8 mouse cellular contexts compared by ENCODE assay signal in genomic region chr13:46162025-46162374, GRCm38 (mm10).
DNase-seq lines count a peak whose midpoint lies in the region; ATAC-seq and TF ChIP-seq lines count a peak whose summit lies in the region.

No protein-coding gene starts in this region.

- WGBS in cerebellum, adult 2 months, result under 1% methylated on average over 10 of the region's 10 CpGs
- WGBS in hindbrain, embryonic 12.5 days, result 3% methylated on average over 10 of the region's 10 CpGs

- peak; percentile 65 for DNase-seq in MEL (ENCODE audit: low read depth, low spot score)
- peak; percentile 78 to 83 for DNase-seq in cerebellum, adult 2 months
- DNase-seq in frontal cortex, postnatal 10 days (ENCODE audit: low spot score in 2 of 2), result peak; percentile 50 to 77
- peak; percentile 84 to 86 for DNase-seq in layer of hippocampus, postnatal 10 days (ENCODE audit: low spot score in 2 of 2)
- DNase-seq in lung, postnatal 14 days, result peak; percentile 73
- DNase-seq in retina, embryonic 14.5 days (ENCODE audit: low spot score), result peak; percentile 90
- peak; percentile 35 for DNase-seq in urinary bladder, adult 2 months (ENCODE audit: low spot score)

- no peak for TF ChIP-seq EP300 in MEL (IDR thresholded peaks at IDR 0.05; ENCODE audit: low read depth in 1 of 2, low read length in 2 of 2)

- H3K36me3 ChIP-seq in MEL (ENCODE audit: control insufficient read depth in 1 of 2, insufficient read depth in 2 of 2, low read length in 2 of 2), result no peaks in the 10 kb centered on the region
- no peaks in the 10 kb centered on the region for H3K36me3 ChIP-seq in hindbrain, embryonic 12.5 days

- H3K4me1 ChIP-seq in MEL (ENCODE audit: control insufficient read depth in 1 of 2, insufficient read depth in 2 of 2, low read length in 2 of 2), result no peaks in the 10 kb centered on the region
- 0 out of 2 replicates have a peak, but pooled peaks cover 7% of the 10 kb centered on the region for H3K4me1 ChIP-seq in cerebellum, adult 2 months (ENCODE audit: control insufficient read depth, insufficient read depth, low read length)
- H3K4me1 ChIP-seq in hindbrain, embryonic 12.5 days, result peaks cover 10% of the 10 kb centered on the region

- TF ChIP-seq RAD21 in MEL (IDR thresholded peaks at IDR 0.05; ENCODE audit: low read depth, low read length), result peak; percentile 88

- H3K9me3 ChIP-seq in MEL (replicated peaks; ENCODE audit: insufficient read depth, low read length), result no peaks in the 10 kb centered on the region
- no peaks in the 10 kb centered on the region for H3K9me3 ChIP-seq in hindbrain, embryonic 12.5 days (replicated peaks)

- no peak overlapping the region for H3K4me3 ChIP-seq in MEL (ENCODE audit: control insufficient read depth in 1 of 2, insufficient read depth in 1 of 2, low read depth in 2 of 2, low read length in 2 of 2)
- H3K4me3 ChIP-seq in cerebellum, adult 2 months (replicated peaks; ENCODE audit: insufficient read depth, low read depth, low read length), result peak overlapping the region; percentile 53
- H3K4me3 ChIP-seq in hindbrain, embryonic 12.5 days, result peak overlapping the region; percentile 16; the same call in 1 of the 2 replicates

- no peaks in the 10 kb centered on the region; a peak in 1 of 4 replicates for H3K27me3 ChIP-seq in MEL (ENCODE audit: control insufficient read depth in 1 of 2, insufficient read depth in 2 of 2, low read length in 2 of 2)
- no peaks in the 10 kb centered on the region for H3K27me3 ChIP-seq in cerebellum, adult 2 months (ENCODE audit: control insufficient read depth, insufficient read depth, low read length)
- no peaks in the 10 kb centered on the region for H3K27me3 ChIP-seq in hindbrain, embryonic 12.5 days

- H3K27ac ChIP-seq in MEL (ENCODE audit: control insufficient read depth, low read depth, low read length), result no peak overlapping the region
- no peak overlapping the region for H3K27ac ChIP-seq in cerebellum, adult 2 months (ENCODE audit: insufficient read depth, low read length)
- H3K27ac ChIP-seq in hindbrain, embryonic 12.5 days, result no peak overlapping the region

- TF ChIP-seq POLR2A in MEL (IDR thresholded peaks at IDR 0.05; ENCODE audit: control insufficient read depth in 1 of 2, insufficient read depth in 1 of 2, low read depth in 1 of 2, low read length in 2 of 2, poor library complexity in 1 of 2), result no peak
- TF ChIP-seq POLR2A in cerebellum, adult 2 months (IDR thresholded peaks at IDR 0.05; ENCODE audit: borderline replicate concordance, insufficient read depth, low read length), result no peak

- peak; percentile 91 to 97 (median 93) for TF ChIP-seq CTCF in MEL (IDR thresholded peaks at IDR 0.05 in 2 of 3, conservative IDR thresholded peaks at IDR 0.05 in 1 of 3; ENCODE audit: control insufficient read depth in 1 of 3, insufficient read depth in 1 of 3, low read depth in 2 of 3, low read length in 3 of 3, poor library complexity in 1 of 3, severe bottlenecking in 1 of 3)
- TF ChIP-seq CTCF in cerebellum, adult 2 months (IDR thresholded peaks at IDR 0.05; ENCODE audit: borderline replicate concordance, insufficient read depth, low read depth, low read length), result peak; percentile 91

- peak; percentile 74; the same call in 1 of the 2 replicates for ATAC-seq in hindbrain, embryonic 12.5 days (ENCODE audit: low FRiP score)

- no peaks in the 10 kb centered on the region for H3K79me2 ChIP-seq in MEL (ENCODE audit: control insufficient read depth, insufficient read depth, low read length, poor library complexity)

- H3K9ac ChIP-seq in MEL (ENCODE audit: control insufficient read depth, low read depth, low read length, poor library complexity, severe bottlenecking), result no peak overlapping the region
- 0 out of 2 replicates have a peak overlapping the region, but pooled peaks have one; percentile 27 for H3K9ac ChIP-seq in hindbrain, embryonic 12.5 days

- H3K4me2 ChIP-seq in hindbrain, embryonic 12.5 days (replicated peaks), result peak overlapping the region; percentile 50

TF ChIP-seq in MEL, 35 proteins besides CTCF, POLR2A, EP300 and RAD21:
- no peak for TF ChIP-seq MXI1 (IDR thresholded peaks at IDR 0.05; ENCODE audit: low read depth, low read length)
- peak; percentile 80 for TF ChIP-seq ZC3H11A (IDR thresholded peaks at IDR 0.05; ENCODE audit: low read depth, low read length)
- TF ChIP-seq NRF1 (IDR thresholded peaks at IDR 0.05; ENCODE audit: insufficient read depth, low read depth, low read length, poor library complexity, severe bottlenecking), result no peak
- peak; percentile 88 for TF ChIP-seq SMC3 (IDR thresholded peaks at IDR 0.05; ENCODE audit: low read depth, low read length)
- TF ChIP-seq TCF12 (IDR thresholded peaks at IDR 0.05; ENCODE audit: low read depth, low read length), result no peak

Comparison
In these comparisons a context has a peak if more than half of its experiments do, and no peak if none do; other contexts are left out.
1. DNase-seq: peak in every context shown above with its lines; median percentile 90 in retina, embryonic 14.5 days; 85 in layer of hippocampus, postnatal 10 days; 80 in cerebellum, adult 2 months; 73 in lung, postnatal 14 days; 65 in MEL; 64 in frontal cortex, postnatal 10 days; 35 in urinary bladder, adult 2 months.
2. H3K4me3 ChIP-seq: peak in cerebellum, adult 2 months (single experiment) and hindbrain, embryonic 12.5 days (single experiment); none in MEL (0 of 2).